Mouse (Mus musculus) ES-E14 (cell line): ENCODE measurements around the gene Xbp1. TPM values are rescaled to one million over a fixed set of nuclear protein-coding genes. Genes with fewer than 3 reads are reported as not detected.

ENCODE experiments used
- DNase-seq: peaks from one replicate; pipeline ENCODE4 v3.0.0-alpha.2; 2013; ENCODE audit warnings: low read depth, low spot score
- H3K27ac ChIP-seq: 2 replicates; pipeline ENCODE4 v1.5.1; 2012; ENCODE audit warnings: low read depth, mild to moderate bottlenecking, low read length, moderate library complexity, mixed read lengths; ENCODE audit not compliant: poor library complexity, insufficient read depth, severe bottlenecking
- H3K36me3 ChIP-seq: 2 replicates; pipeline ENCODE4 v1.6.1; 2012; ENCODE audit warnings: mild to moderate bottlenecking, low read length, moderate library complexity, mixed read lengths; ENCODE audit not compliant: control insufficient read depth, poor library complexity, insufficient read depth, severe bottlenecking
- H3K4me1 ChIP-seq, 2 experiments: fragments of 150-350 bp in 1 of 2; sonication (generic) in 1 of 2; 2 replicates each; pipeline ENCODE4 v1.6.1; 2012; ENCODE audit warnings: low read length in 2 of 2, mild to moderate bottlenecking in 1 of 2, mixed read lengths in 1 of 2; ENCODE audit not compliant: control insufficient read depth in 2 of 2, insufficient read depth in 2 of 2, poor library complexity in 1 of 2
- H3K4me3 ChIP-seq, 2 experiments: fragments of 150-350 bp in 1 of 2; sonication (generic) in 1 of 2; 2 replicates each; pipeline ENCODE4 v1.5.1; 2012; ENCODE audit warnings: low read length in 2 of 2, low read depth in 1 of 2, mild to moderate bottlenecking in 1 of 2, mixed read lengths in 1 of 2; ENCODE audit not compliant: insufficient read depth in 1 of 2, poor library complexity in 1 of 2, severe bottlenecking in 1 of 2
- H3K9ac ChIP-seq: 2 replicates; pipeline ENCODE4 v1.6.1; 2012; ENCODE audit warnings: low read depth, mild to moderate bottlenecking, low read length, mixed read lengths; ENCODE audit not compliant: poor library complexity, insufficient read depth, severe bottlenecking
- H3K9me3 ChIP-seq: fragments of 150-350 bp; sonication (generic); 2 replicates; pipeline ENCODE4 v1.6.1; 2012; ENCODE audit warnings: low read depth, mild to moderate bottlenecking, low read length; ENCODE audit not compliant: control insufficient read depth, insufficient read depth
- CHD2 ChIP-seq: IDR thresholded peaks from 2 replicates; pipeline ENCODE4 v1.6.1; 2014; ENCODE audit warnings: mild to moderate bottlenecking, low read depth, low read length, inconsistent platforms
- HCFC1 ChIP-seq: IDR thresholded peaks from 2 replicates; pipeline ENCODE4 v1.6.1; 2012; ENCODE audit warnings: low read length, inconsistent platforms, borderline replicate concordance; ENCODE audit not compliant: insufficient read depth
- MAFK ChIP-seq: IDR thresholded peaks from 2 replicates; pipeline ENCODE4 v1.6.1; 2014; ENCODE audit warnings: mild to moderate bottlenecking, low read depth, low read length, inconsistent platforms; ENCODE audit not compliant: insufficient read depth
- ZC3H11A ChIP-seq: IDR thresholded peaks from 2 replicates; pipeline ENCODE4 v1.6.1; 2012; ENCODE audit warnings: low read depth, mild to moderate bottlenecking, inconsistent platforms, low read length, borderline replicate concordance
- ZNF384 ChIP-seq: IDR thresholded peaks from 2 replicates; pipeline ENCODE4 v1.6.1; 2012; ENCODE audit warnings: low read depth, low read length, inconsistent platforms
- in situ Hi-C, 2 experiments: fragments of 600-800 bp; cut with MboI; formaldehyde crosslinking; loops; one replicate each; pipeline ENCODE4 v1.15.1; 2025; ENCODE audit warnings: low sequenced_read_pairs in 2 of 2, inconsistent platforms in 1 of 2; ENCODE audit not compliant: unreplicated experiment in 2 of 2
- total RNA-seq: library from RNA; depleted of rRNA; stranded (reverse); fragments of 300-350 nt; gene quantifications from 2 replicates; pipeline ENCODE4 v1.2.3, GENCODE M21; 2012

Xbp1 gene
- total RNA-seq, 1 experiment: 143 TPM

- in situ Hi-C loops: no loop called here
- H3K36me3 ChIP-seq: no peaks in the 10 kb centered on the region; the same call in 1 of the 2 replicates
Measured at GRCm38 (mm10) chr11:5545457-5545856, 25.0 kb downstream of the Xbp1 start.

GRCm38 (mm10) chr11:5546693-5547092, 26.2 kb downstream of the Xbp1 start:
- Histone ChIP-seq H3K4me1 (peaks cover 3 to 7% of the 10 kb centered on the region in 2 experiments; a peak in 2 of 4 replicates), H3K4me3 (no peak overlapping the region), H3K9me3 (no peaks in the 10 kb centered on the region), H3K9ac (no peak overlapping the region), H3K36me3 (no peaks in the 10 kb centered on the region), H3K27ac (no peak overlapping the region)
- in situ Hi-C loops: no loop called here
- TF ChIP-seq HCFC1 (no peak), CHD2 (no peak), ZNF384 (no peak), ZC3H11A (no peak), MAFK (no peak)
- DNase-seq: no peak

More at GRCm38 (mm10) chr11:5545457-5545856, 25.0 kb downstream of the Xbp1 start:
- no peak overlapping the region for H3K9ac ChIP-seq
- no peak for DNase-seq
- H3K9me3 ChIP-seq: no peaks in the 10 kb centered on the region
- peaks cover 3 to 7% of the 10 kb centered on the region in 2 experiments; a peak in 2 of 4 replicates for H3K4me1 ChIP-seq
- TF ChIP-seq ZNF384 (no peak), MAFK (no peak), CHD2 (no peak)
- no peak overlapping the region for H3K4me3 ChIP-seq
- H3K27ac ChIP-seq: peak overlapping the region; percentile 11; the same call in 1 of the 2 replicates

- Histone ChIP-seq H3K4me3 (no peak overlapping the region), H3K4me1 (no peaks in the 10 kb centered on the region), H3K9ac (no peak overlapping the region), H3K9me3 (no peaks in the 10 kb centered on the region), H3K27ac (no peak overlapping the region), H3K36me3 (no peaks in the 10 kb centered on the region)
- in situ Hi-C loops: no loop called here
- TF ChIP-seq CHD2 (no peak), ZNF384 (no peak), ZC3H11A (no peak), MAFK (no peak), HCFC1 (no peak)
- DNase-seq: no peak
Measured at GRCm38 (mm10) chr11:5551430-5551829, 31.0 kb downstream of the Xbp1 start.

GRCm38 (mm10) chr11:5551931-5552330, 31.5 kb downstream of the Xbp1 start:
- TF ChIP-seq CHD2 (no peak), ZC3H11A (no peak), ZNF384 (no peak), HCFC1 (no peak)
- H3K4me1 ChIP-seq: no peaks in the 10 kb centered on the region
- DNase-seq: no peak
- no peak overlapping the region for H3K27ac ChIP-seq
- no peak overlapping the region for H3K4me3 ChIP-seq
- no peaks in the 10 kb centered on the region for H3K36me3 ChIP-seq
- H3K9me3 ChIP-seq: no peaks in the 10 kb centered on the region
- in situ Hi-C loops: no loop called here
- no peak overlapping the region for H3K9ac ChIP-seq

- TF ChIP-seq ZNF384 (no peak), CHD2 (no peak), ZC3H11A (no peak), HCFC1 (no peak), MAFK (no peak)
- no peaks in the 10 kb centered on the region for H3K36me3 ChIP-seq
- in situ Hi-C loops: no loop called here
- H3K9me3 ChIP-seq: no peaks in the 10 kb centered on the region
- H3K4me3 ChIP-seq: no peak overlapping the region
- no peak overlapping the region for H3K9ac ChIP-seq
- DNase-seq: no peak
- H3K27ac ChIP-seq: no peak overlapping the region
- peaks cover 6 to 16% of the 10 kb centered on the region in 2 experiments; a peak in 3 of 4 replicates for H3K4me1 ChIP-seq
Measured at GRCm38 (mm10) chr11:5560273-5560672, 39.8 kb downstream of the Xbp1 start.
